Mouse (Mus musculus): ENCODE data around the gene Nup35. TPM values are rescaled to one million over a fixed set of nuclear protein-coding genes. Genes with fewer than 3 reads are reported as not detected.

Gene Nup35
- polyA plus RNA-seq, 1 experiment from 2014 or later = 57.1 TPM

- Histone ChIP-seq H3K36me3 (ENCODE audit: control insufficient read depth, insufficient read depth, low read length) (no peaks in the 10 kb centered on the region), H3K9me3 (ENCODE audit: control insufficient read depth, low read length) (no peaks in the 10 kb centered on the region), H3K4me3 (ENCODE audit: low read depth, low read length) (no peak overlapping the region), H3K9ac (replicated peaks; ENCODE audit: low read depth, low read length) (no peak overlapping the region), H3K27ac (ENCODE audit: low read depth, low read length) (no peak overlapping the region), H3K27me3 (ENCODE audit: control insufficient read depth, insufficient read depth, low read length) (no peaks in the 10 kb centered on the region), H3K4me1 (ENCODE audit: control insufficient read depth, insufficient read depth, low read length) (no peaks in the 10 kb centered on the region), H3K4me2 (ENCODE audit: low read depth, low read length) (no peak overlapping the region)
- ATAC-seq (ENCODE audit: low read depth) = no peak
- 82% methylated on average over 4 of the region's 4 CpGs for WGBS
These were observed 22.7 kb upstream of the Nup35 start for GRCm38 (mm10) chr2:80594215-80594918.

GRCm38 (mm10) chr2:80596960-80597359 lies 20.1 kb upstream of the Nup35 start:
- H3K4me1 ChIP-seq (ENCODE audit: control insufficient read depth, insufficient read depth, low read length) = no peaks in the 10 kb centered on the region
- no peaks in the 10 kb centered on the region for H3K9me3 ChIP-seq (ENCODE audit: control insufficient read depth, low read length)
- no peak overlapping the region for H3K27ac ChIP-seq (ENCODE audit: low read depth, low read length)
- no peak overlapping the region for H3K9ac ChIP-seq (replicated peaks; ENCODE audit: low read depth, low read length)
- no peak for ATAC-seq (ENCODE audit: low read depth)
- no peaks in the 10 kb centered on the region for H3K27me3 ChIP-seq (ENCODE audit: control insufficient read depth, insufficient read depth, low read length)
- no peak overlapping the region for H3K4me3 ChIP-seq (ENCODE audit: low read depth, low read length)
- H3K4me2 ChIP-seq (ENCODE audit: low read depth, low read length) = no peak overlapping the region
- no peaks in the 10 kb centered on the region for H3K36me3 ChIP-seq (ENCODE audit: control insufficient read depth, insufficient read depth, low read length)
- 72% methylated on average over 5 of the region's 5 CpGs for WGBS

- 88% methylated on average over 3 of the region's 3 CpGs for WGBS
- Histone ChIP-seq H3K36me3 (ENCODE audit: control insufficient read depth, insufficient read depth, low read length) (no peaks in the 10 kb centered on the region), H3K27me3 (ENCODE audit: control insufficient read depth, insufficient read depth, low read length) (no peaks in the 10 kb centered on the region), H3K4me2 (ENCODE audit: low read depth, low read length) (no peak overlapping the region), H3K9ac (replicated peaks; ENCODE audit: low read depth, low read length) (no peak overlapping the region), H3K4me3 (ENCODE audit: low read depth, low read length) (no peak overlapping the region), H3K27ac (ENCODE audit: low read depth, low read length) (no peak overlapping the region), H3K4me1 (ENCODE audit: control insufficient read depth, insufficient read depth, low read length) (no peaks in the 10 kb centered on the region), H3K9me3 (ENCODE audit: control insufficient read depth, low read length) (no peaks in the 10 kb centered on the region)
- no peak for ATAC-seq (ENCODE audit: low read depth)
These were observed 17.2 kb upstream of the Nup35 start for GRCm38 (mm10) chr2:80599850-80600249.

- Histone ChIP-seq H3K9ac (replicated peaks; ENCODE audit: low read depth, low read length) (no peak overlapping the region), H3K36me3 (ENCODE audit: control insufficient read depth, insufficient read depth, low read length) (no peaks in the 10 kb centered on the region), H3K4me3 (ENCODE audit: low read depth, low read length) (no peak overlapping the region), H3K9me3 (ENCODE audit: control insufficient read depth, low read length) (no peaks in the 10 kb centered on the region), H3K4me1 (ENCODE audit: control insufficient read depth, insufficient read depth, low read length) (no peaks in the 10 kb centered on the region), H3K4me2 (ENCODE audit: low read depth, low read length) (no peak overlapping the region), H3K27me3 (ENCODE audit: control insufficient read depth, insufficient read depth, low read length) (no peaks in the 10 kb centered on the region), H3K27ac (ENCODE audit: low read depth, low read length) (no peak overlapping the region)
- ATAC-seq (ENCODE audit: low read depth) = no peak
These were observed 16.4 kb upstream of the Nup35 start for GRCm38 (mm10) chr2:80600611-80601010.

GRCm38 (mm10) chr2:80602756-80603155 lies 14.3 kb upstream of the Nup35 start:
- H3K9ac ChIP-seq (replicated peaks; ENCODE audit: low read depth, low read length) = no peak overlapping the region
- H3K4me3 ChIP-seq (ENCODE audit: low read depth, low read length) = no peak overlapping the region
- no peaks in the 10 kb centered on the region for H3K9me3 ChIP-seq (ENCODE audit: control insufficient read depth, low read length)
- H3K27me3 ChIP-seq (ENCODE audit: control insufficient read depth, insufficient read depth, low read length) = no peaks in the 10 kb centered on the region
- WGBS = 93% methylated on average over 13 of the region's 13 CpGs
- no peaks in the 10 kb centered on the region for H3K4me1 ChIP-seq (ENCODE audit: control insufficient read depth, insufficient read depth, low read length)
- H3K27ac ChIP-seq (ENCODE audit: low read depth, low read length) = no peak overlapping the region
- ATAC-seq (ENCODE audit: low read depth) = no peak
- H3K36me3 ChIP-seq (ENCODE audit: control insufficient read depth, insufficient read depth, low read length) = no peaks in the 10 kb centered on the region
- H3K4me2 ChIP-seq (ENCODE audit: low read depth, low read length) = no peak overlapping the region

GRCm38 (mm10) chr2:80603771-80604426 lies 13.1 kb upstream of the Nup35 start:
- no peak overlapping the region for H3K4me3 ChIP-seq (ENCODE audit: low read depth, low read length)
- H3K4me1 ChIP-seq (ENCODE audit: control insufficient read depth, insufficient read depth, low read length) = no peaks in the 10 kb centered on the region
- H3K36me3 ChIP-seq (ENCODE audit: control insufficient read depth, insufficient read depth, low read length) = no peaks in the 10 kb centered on the region
- no peaks in the 10 kb centered on the region for H3K9me3 ChIP-seq (ENCODE audit: control insufficient read depth, low read length)
- no peak overlapping the region for H3K27ac ChIP-seq (ENCODE audit: low read depth, low read length)
- no peak overlapping the region for H3K4me2 ChIP-seq (ENCODE audit: low read depth, low read length)
- H3K27me3 ChIP-seq (ENCODE audit: control insufficient read depth, insufficient read depth, low read length) = no peaks in the 10 kb centered on the region
- 81% methylated on average over 19 of the region's 19 CpGs for WGBS
- no peak for ATAC-seq (ENCODE audit: low read depth)
- no peak overlapping the region for H3K9ac ChIP-seq (replicated peaks; ENCODE audit: low read depth, low read length)

DNA sequence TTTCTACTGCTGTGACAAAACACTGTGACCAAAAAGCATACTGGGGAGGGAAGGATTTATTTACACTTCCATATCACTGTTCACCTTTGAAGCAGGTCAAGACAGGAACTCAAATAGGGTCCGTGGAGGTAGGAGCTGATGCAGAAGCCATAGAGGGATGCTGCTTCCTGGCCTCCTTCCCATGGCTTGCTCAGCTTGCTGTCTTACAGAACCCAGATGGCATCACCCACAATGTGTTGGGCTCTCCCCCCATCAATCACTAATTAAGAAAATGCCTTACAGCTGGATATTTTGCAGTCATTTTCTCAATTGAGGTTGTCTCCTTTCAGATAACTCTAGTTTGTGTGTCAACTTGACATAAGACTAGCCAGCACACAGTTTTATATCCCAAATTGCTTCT lies 4.8 kb upstream of the Nup35 start:
- H3K4me2 ChIP-seq (ENCODE audit: low read depth, low read length) = no peak overlapping the region
- H3K27me3 ChIP-seq (ENCODE audit: control insufficient read depth, insufficient read depth, low read length) = no peaks in the 10 kb centered on the region
- no peaks in the 10 kb centered on the region for H3K36me3 ChIP-seq (ENCODE audit: control insufficient read depth, insufficient read depth, low read length)
- no peak overlapping the region for H3K4me3 ChIP-seq (ENCODE audit: low read depth, low read length)
- no peaks in the 10 kb centered on the region for H3K4me1 ChIP-seq (ENCODE audit: control insufficient read depth, insufficient read depth, low read length)
- no peak overlapping the region for H3K9ac ChIP-seq (replicated peaks; ENCODE audit: low read depth, low read length)
- no peaks in the 10 kb centered on the region for H3K9me3 ChIP-seq (ENCODE audit: control insufficient read depth, low read length)
- WGBS = 86% methylated on average over 1 of the region's 1 CpGs
- no peak for ATAC-seq (ENCODE audit: low read depth)
- no peak overlapping the region for H3K27ac ChIP-seq (ENCODE audit: low read depth, low read length)

DNA sequence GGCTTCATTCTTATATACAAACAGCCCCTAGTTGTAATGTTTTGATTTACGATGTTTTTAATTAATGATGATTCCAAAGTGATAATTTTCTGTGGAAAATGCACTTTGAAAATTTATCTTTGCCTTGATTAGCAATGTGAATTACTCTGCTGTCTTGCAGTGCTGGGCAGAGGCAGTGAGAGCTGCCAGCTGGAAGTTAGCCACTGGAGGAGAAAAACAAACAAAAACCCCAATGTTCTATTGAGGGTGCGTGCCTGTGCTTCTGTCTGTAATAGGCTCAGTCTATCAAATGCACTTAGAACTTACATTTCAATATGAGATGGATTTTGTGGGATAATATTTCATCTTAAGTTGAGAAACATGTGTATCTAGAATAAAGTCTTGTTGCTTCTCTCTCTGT lies 4.2 kb upstream of the Nup35 start:
- Histone ChIP-seq H3K4me3 (ENCODE audit: low read depth, low read length) (no peak overlapping the region), H3K9me3 (ENCODE audit: control insufficient read depth, low read length) (no peaks in the 10 kb centered on the region), H3K4me1 (ENCODE audit: control insufficient read depth, insufficient read depth, low read length) (peaks cover 3% of the 10 kb centered on the region), H3K27ac (ENCODE audit: low read depth, low read length) (no peak overlapping the region), H3K4me2 (ENCODE audit: low read depth, low read length) (no peak overlapping the region), H3K9ac (replicated peaks; ENCODE audit: low read depth, low read length) (no peak overlapping the region), H3K36me3 (ENCODE audit: control insufficient read depth, insufficient read depth, low read length) (no peaks in the 10 kb centered on the region), H3K27me3 (ENCODE audit: control insufficient read depth, insufficient read depth, low read length) (no peaks in the 10 kb centered on the region)
- WGBS = 63% methylated on average over 2 of the region's 2 CpGs
- ATAC-seq (ENCODE audit: low read depth) = no peak

DNA sequence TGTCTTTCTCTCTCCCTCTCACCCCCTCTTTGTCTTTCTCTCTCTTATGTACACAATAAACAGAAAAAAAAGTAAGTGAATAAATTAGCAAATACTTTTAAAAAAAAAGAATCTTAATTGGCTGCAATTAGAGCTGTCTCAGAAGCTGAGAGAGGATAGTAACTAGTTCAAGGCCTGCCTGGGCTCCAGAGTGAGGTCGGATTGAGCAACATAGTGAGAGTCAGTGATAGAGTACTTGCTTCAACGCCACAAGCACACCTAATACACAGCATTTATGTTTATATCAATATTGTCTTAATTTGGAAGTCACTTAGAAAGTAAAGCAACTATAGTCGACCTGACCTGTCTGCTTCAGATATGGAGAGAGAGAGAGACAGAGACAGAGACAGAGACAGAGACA lies 2.0 kb downstream of the Nup35 start:
- no peaks in the 10 kb centered on the region for H3K36me3 ChIP-seq (ENCODE audit: control insufficient read depth, insufficient read depth, low read length)
- peaks cover 7% of the 10 kb centered on the region for H3K4me1 ChIP-seq (ENCODE audit: control insufficient read depth, insufficient read depth, low read length)
- H3K9me3 ChIP-seq (ENCODE audit: control insufficient read depth, low read length) = no peaks in the 10 kb centered on the region
- no peak overlapping the region for H3K27ac ChIP-seq (ENCODE audit: low read depth, low read length)
- H3K4me2 ChIP-seq (ENCODE audit: low read depth, low read length) = no peak overlapping the region
- ATAC-seq (ENCODE audit: low read depth) = no peak
- H3K4me3 ChIP-seq (ENCODE audit: low read depth, low read length) = no peak overlapping the region
- 88% methylated on average over 3 of the region's 3 CpGs for WGBS
- no peak overlapping the region for H3K9ac ChIP-seq (replicated peaks; ENCODE audit: low read depth, low read length)
- no peaks in the 10 kb centered on the region for H3K27me3 ChIP-seq (ENCODE audit: control insufficient read depth, insufficient read depth, low read length)
